Mouse (Mus musculus): ENCODE measurements around the gene Zyx. TPM values are rescaled to one million over a fixed set of nuclear protein-coding genes. Genes with fewer than 3 reads are reported as not detected.

Gene Zyx
- polyA plus RNA-seq (2012; rRNA removed) = 43.5 and 43.8 TPM in 2 replicates

GRCm38 (mm10) chr6:42349426-42350020 is at the start of gene Zyx:
Gene Zyx (plus strand): TSS chr6:42349630.

DNA sequence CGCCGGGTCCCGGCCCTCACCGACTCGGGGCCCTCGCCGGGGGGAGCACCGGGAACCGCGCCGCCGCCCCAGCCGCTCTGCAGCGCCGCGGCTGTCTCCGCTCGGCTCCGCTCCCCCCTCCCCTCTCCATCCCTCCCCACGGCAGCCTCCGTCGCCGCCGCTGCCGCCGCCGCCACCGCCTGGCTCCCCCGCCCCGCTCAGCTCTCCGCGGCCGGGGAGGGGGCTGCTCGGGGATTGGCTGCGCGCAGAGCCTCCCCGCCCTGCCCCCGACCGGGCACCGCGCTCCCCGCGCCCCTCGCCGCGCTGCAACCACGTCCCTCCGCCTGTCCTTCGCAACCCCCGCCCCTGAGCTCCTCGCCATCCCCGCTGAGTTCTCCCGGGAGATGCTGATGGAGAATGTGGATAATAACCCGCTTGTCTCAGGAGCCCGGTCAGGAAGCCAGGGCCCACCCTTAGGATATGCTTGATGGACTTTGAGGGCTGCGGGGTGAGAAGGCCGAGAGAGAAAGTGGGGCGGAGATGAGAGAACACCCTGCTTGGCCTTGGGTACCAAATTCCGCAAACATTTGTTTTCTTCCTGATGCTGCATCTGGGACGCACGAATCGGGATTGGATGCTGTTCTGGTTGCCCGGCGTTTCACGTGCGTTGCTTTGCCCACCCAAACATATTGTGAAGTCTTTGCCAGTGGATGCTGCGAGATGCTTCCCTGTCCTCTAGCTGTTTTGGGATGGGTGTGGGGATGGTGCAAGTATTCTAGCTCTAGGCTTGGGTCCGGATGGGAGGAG is 24.8 kb upstream of the Zyx start, which contains the start of gene Fam131b:
Gene Fam131b, minus strand, starts transcription at position 162 of the 786 bp plus-strand sequence.

DNA sequence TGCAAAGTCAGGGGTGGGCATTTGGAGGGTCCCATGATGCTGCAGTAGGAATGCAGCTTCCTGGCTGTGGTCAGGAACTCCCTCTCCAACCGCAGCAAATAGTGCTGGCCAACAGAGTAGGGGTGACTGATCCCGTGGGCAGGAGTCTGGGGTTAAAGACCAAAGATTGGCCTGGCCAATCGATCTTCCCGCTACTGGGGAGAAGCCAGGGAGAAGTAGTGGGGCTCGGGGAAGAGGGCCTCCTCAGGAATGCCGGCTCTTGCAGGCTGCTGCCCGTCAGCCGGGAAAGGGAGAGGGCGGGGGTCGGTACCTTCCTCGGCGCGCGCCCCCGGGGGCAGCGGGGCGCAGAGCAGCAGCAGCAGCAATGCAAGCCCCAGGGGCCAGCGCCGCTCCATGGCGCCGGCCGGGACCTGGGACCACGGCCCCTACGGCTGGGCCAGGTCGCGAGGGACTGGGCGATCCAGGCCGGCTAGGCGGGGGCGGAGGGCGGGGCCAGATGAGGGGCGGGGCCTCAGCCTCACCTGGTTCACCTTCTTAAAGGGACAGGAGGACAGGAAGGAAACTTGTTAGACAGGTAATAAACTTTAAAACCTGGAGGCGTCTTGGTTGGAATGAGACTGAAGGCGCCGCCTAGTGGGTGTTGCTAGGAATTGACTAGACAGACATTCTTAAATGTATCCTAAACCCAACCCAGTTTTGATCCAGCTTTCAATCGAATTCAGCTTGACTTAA is 23.6 kb downstream of the Zyx start, which contains the start of gene Epha1:
Gene Epha1, minus strand, starts transcription at position 453 of the 732 bp plus-strand sequence.

GRCm38 (mm10) chr6:42399938-42400337 is 50.5 kb downstream of the Zyx start, which contains the start of gene Tas2r143:
Gene Tas2r143 (plus strand): TSS chr6:42400238.

DNA sequence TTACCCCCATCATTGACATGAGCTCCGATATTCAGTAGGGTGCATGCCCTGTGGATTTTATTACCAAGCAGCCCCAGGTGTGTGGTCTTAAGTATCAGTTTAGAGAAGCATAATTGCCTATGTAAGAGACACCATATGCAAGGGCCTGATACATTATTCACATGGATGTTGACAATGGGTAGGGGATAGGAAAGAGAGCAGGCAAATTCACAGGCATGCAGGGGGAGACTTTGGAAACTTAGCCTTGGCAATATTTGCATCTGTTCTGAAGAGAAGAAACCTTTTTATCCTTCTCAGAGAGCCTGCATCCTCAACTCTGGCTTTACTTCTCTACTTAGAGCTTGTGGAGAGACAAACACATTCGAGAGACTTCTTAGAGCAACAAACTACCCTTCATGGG is 55.7 kb downstream of the Zyx start, which contains the start of gene Tas2r135:
Gene Tas2r135, plus strand, starts transcription at position 301 of the 400 bp plus-strand sequence.

Other genes starting within 250 kb of the Zyx start
- gene Tas2r139, start 208.7 kb upstream of the Zyx start, polyA plus RNA-seq (2012; rRNA removed) = not detected in 2 replicates
- not detected in 2 replicates for gene Tas2r144, start 134.3 kb upstream of the Zyx start, polyA plus RNA-seq (2012; rRNA removed)
- gene Gstk1, start 103.7 kb upstream of the Zyx start, polyA plus RNA-seq (2012; rRNA removed) = 8.2 and 10.8 TPM in 2 replicates
- 0.16 and 0.18 TPM in 2 replicates for gene Tmem139, start 87.7 kb upstream of the Zyx start, polyA plus RNA-seq (2012; rRNA removed)
- gene Casp2, start 84.6 kb upstream of the Zyx start, polyA plus RNA-seq (2012; rRNA removed) = 59.8 and 62.0 TPM in 2 replicates
- 8.6 and 8.9 TPM in 2 replicates for gene Clcn1, start 62.9 kb upstream of the Zyx start, polyA plus RNA-seq (2012; rRNA removed)
- 46.9 and 48.4 TPM in 2 replicates for gene Fam131b, start 25.0 kb upstream of the Zyx start, polyA plus RNA-seq (2012; rRNA removed)
- gene Epha1, start 23.6 kb downstream of the Zyx start, polyA plus RNA-seq (2012; rRNA removed) = 0.52 and 0.90 TPM in 2 replicates
- not detected in 2 replicates for gene Tas2r143, start 50.6 kb downstream of the Zyx start, polyA plus RNA-seq (2012; rRNA removed)
- 0.05 TPM in 1 of 2 replicates, not detected in the other for gene Tas2r135, start 55.8 kb downstream of the Zyx start, polyA plus RNA-seq (2012; rRNA removed)
- gene Tas2r126, start 84.9 kb downstream of the Zyx start, polyA plus RNA-seq (2012; rRNA removed) = not detected in 2 replicates
- not detected in 2 replicates for gene Olfr458, start 115.6 kb downstream of the Zyx start, polyA plus RNA-seq (2012; rRNA removed)
- not detected in 2 replicates for gene Olfr457, start 126.7 kb downstream of the Zyx start, polyA plus RNA-seq (2012; rRNA removed)
- not detected in 2 replicates for gene Olfr456, start 137.6 kb downstream of the Zyx start, polyA plus RNA-seq (2012; rRNA removed)
- not detected in 2 replicates for gene Olfr455, start 198.0 kb downstream of the Zyx start, polyA plus RNA-seq (2012; rRNA removed)
- 0.03 TPM in 1 of 2 replicates, not detected in the other for gene Tcaf3, start 248.1 kb downstream of the Zyx start, polyA plus RNA-seq (2012; rRNA removed)

All from central nervous system, embryonic 18 days (tissue).